Mouse (Mus musculus): ENCODE data around the gene Spint5. TPM values are rescaled to one million over a fixed set of nuclear protein-coding genes. Genes with fewer than 3 reads are reported as not detected.

Gene Spint5
- not detected in 2 replicates for polyA plus RNA-seq (2015; fragmentation: Nextera tagmentation; extraction: Ambion mirVana)

DNA sequence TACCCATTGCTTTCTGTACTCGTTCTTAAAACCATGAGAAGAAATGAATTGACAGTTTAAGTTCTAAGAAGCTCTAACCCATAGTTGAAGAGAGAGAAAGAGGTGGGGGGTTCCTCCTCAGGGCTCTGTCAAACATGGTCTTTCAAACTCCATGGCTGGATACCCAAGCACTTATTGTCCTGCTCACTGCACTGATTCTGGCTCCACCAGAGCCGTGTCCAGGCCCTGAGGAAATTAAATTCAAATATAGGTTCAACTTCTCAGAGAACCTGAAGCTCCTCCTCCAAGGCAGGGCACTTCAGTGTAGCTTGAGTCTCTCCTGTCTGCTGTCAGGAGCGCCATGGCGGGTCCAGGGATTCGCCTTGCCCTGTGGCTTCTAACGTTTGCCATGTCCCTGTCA is at the start of gene Spint5:
Spint5 (plus strand) TSS at position 301 of the 400 bp plus-strand sequence.
- H3K4me1 ChIP-seq = no peaks in the 10 kb centered on the region
- no peaks in the 10 kb centered on the region for H3K27me3 ChIP-seq
- no peak for ATAC-seq (ENCODE audit: insufficient number of reproducible peaks, low FRiP score, low TSS enrichment, low read depth)
- H3K36me3 ChIP-seq = no peaks in the 10 kb centered on the region
- WGBS = 74% methylated on average over 6 of the region's 6 CpGs
- no peak within 1 kb of the TSS for H3K9ac ChIP-seq
- no peak within 1 kb of the TSS for H3K4me2 ChIP-seq (replicated peaks)
- H3K9me3 ChIP-seq (replicated peaks) = no peaks in the 10 kb centered on the region
- no peak within 1 kb of the TSS for H3K27ac ChIP-seq (replicated peaks)
- no peak within 1 kb of the TSS for H3K4me3 ChIP-seq (replicated peaks)

DNA sequence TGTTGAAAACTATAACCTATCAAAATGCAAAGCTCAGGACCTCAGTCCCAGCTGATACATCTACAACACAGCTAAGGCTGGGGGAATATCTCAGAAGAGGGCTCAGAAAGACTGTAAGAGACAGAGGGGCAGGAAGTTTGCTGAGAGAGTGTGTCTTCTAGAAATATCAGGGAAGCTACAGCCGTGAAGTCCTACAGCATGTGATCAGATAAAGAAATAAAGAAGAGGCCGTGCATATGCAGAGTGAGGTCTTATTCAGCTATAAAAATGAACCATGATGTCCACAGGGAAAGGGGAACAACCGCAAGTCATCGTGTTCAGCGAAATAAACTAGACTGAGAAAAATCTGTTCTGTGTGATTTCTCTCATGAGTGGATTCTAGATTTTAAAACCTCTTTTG is 44.8 kb upstream of the Spint5 start:
- 82% methylated on average over 5 of the region's 5 CpGs for WGBS
- H3K4me2 ChIP-seq (replicated peaks) = no peak overlapping the region
- no peak overlapping the region for H3K4me3 ChIP-seq (replicated peaks)
- no peaks in the 10 kb centered on the region for H3K36me3 ChIP-seq
- no peaks in the 10 kb centered on the region for H3K9me3 ChIP-seq (replicated peaks)
- H3K27ac ChIP-seq (replicated peaks) = no peak overlapping the region
- H3K9ac ChIP-seq = no peak overlapping the region
- no peaks in the 10 kb centered on the region for H3K27me3 ChIP-seq
- no peaks in the 10 kb centered on the region for H3K4me1 ChIP-seq
- no peak for ATAC-seq (ENCODE audit: insufficient number of reproducible peaks, low FRiP score, low TSS enrichment, low read depth)

DNA sequence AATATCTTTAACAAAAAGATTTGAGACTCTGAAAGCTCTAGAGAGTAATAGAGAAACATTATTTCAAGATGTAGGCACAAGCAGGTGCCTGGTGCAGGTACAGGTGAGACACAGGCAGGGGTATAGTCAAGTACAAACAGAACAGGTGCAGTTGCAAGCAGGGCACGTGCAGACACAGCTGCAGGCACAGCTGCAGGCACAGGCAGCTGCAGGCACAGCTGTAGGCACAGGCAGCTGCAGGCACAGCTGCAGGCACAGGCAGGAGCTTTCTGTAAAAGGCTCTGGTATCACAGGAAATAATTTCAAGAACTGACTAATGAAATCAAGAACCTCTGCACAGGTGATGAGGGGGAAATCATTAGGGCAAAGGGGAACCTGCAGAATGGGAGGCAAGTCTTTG is 44.2 kb upstream of the Spint5 start:
- no peak overlapping the region for H3K9ac ChIP-seq
- H3K4me1 ChIP-seq = no peaks in the 10 kb centered on the region
- no peak overlapping the region for H3K4me2 ChIP-seq (replicated peaks)
- ATAC-seq (ENCODE audit: insufficient number of reproducible peaks, low FRiP score, low TSS enrichment, low read depth) = no peak
- no peak overlapping the region for H3K4me3 ChIP-seq (replicated peaks)
- no peaks in the 10 kb centered on the region for H3K9me3 ChIP-seq (replicated peaks)
- no peaks in the 10 kb centered on the region for H3K36me3 ChIP-seq
- 21% methylated on average over 1 of the region's 1 CpGs for WGBS
- H3K27me3 ChIP-seq = no peaks in the 10 kb centered on the region
- no peak overlapping the region for H3K27ac ChIP-seq (replicated peaks)

DNA sequence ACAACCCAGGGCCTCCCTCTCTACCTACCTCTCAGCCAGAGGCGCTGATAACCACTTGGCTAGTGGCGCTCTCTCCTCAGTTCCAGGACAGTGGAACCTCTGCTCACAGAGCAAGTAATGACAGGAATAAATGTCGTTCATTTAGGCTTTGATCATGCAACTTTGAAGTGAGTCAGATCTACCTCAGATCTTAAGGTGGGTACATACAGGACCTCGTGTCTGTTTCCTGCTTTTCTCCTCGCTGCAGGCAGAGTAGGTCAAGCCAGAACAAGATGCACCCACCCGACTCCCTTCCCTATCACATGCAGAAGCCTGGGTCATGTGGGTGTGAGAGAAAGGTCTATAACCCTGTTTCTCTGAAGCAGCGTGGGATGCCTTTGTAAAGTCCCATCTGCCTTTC is 41.1 kb upstream of the Spint5 start, which contains the start of gene Wfdc11:
Wfdc11 (minus strand) TSS at position 101 of the 400 bp plus-strand sequence.
- Histone ChIP-seq H3K4me2 (replicated peaks) (no peak within 1 kb of the TSS), H3K9ac (no peak within 1 kb of the TSS), H3K4me1 (peaks cover 3% of the 10 kb centered on the region; the same call in 1 of the 2 replicates), H3K27me3 (no peaks in the 10 kb centered on the region), H3K9me3 (replicated peaks) (no peaks in the 10 kb centered on the region), H3K36me3 (no peaks in the 10 kb centered on the region), H3K4me3 (replicated peaks) (no peak within 1 kb of the TSS), H3K27ac (replicated peaks) (no peak within 1 kb of the TSS)
- ATAC-seq (ENCODE audit: insufficient number of reproducible peaks, low FRiP score, low TSS enrichment, low read depth) = no peak
- 64% methylated on average over 7 of the region's 7 CpGs for WGBS

DNA sequence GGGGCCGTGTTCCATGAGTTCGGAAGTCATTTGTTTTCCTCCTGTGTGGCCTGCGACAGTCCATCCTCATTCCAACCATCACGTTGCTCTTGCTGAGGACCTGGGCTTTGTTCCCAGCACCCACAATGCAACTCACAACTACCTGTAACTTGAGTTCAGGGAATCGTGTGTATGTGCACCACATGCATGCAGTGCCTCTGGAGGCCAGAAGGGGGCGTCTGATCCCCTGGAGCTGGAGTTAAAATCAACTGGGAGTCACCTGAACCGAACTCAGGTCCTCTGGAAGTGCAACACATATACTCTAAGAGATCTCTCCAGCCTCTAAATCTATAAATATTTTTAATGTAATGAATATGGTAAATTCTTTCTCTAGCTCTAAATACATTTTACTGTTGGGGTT is 39.0 kb upstream of the Spint5 start:
- no peaks in the 10 kb centered on the region for H3K36me3 ChIP-seq
- H3K9me3 ChIP-seq (replicated peaks) = no peaks in the 10 kb centered on the region
- no peak for ATAC-seq (ENCODE audit: insufficient number of reproducible peaks, low FRiP score, low TSS enrichment, low read depth)
- H3K4me2 ChIP-seq (replicated peaks) = no peak overlapping the region
- no peaks in the 10 kb centered on the region for H3K27me3 ChIP-seq
- peaks cover 6% of the 10 kb centered on the region; the same call in 1 of the 2 replicates for H3K4me1 ChIP-seq
- WGBS = 71% methylated on average over 7 of the region's 7 CpGs
- H3K9ac ChIP-seq = no peak overlapping the region
- H3K4me3 ChIP-seq (replicated peaks) = no peak overlapping the region
- no peak overlapping the region for H3K27ac ChIP-seq (replicated peaks)

DNA sequence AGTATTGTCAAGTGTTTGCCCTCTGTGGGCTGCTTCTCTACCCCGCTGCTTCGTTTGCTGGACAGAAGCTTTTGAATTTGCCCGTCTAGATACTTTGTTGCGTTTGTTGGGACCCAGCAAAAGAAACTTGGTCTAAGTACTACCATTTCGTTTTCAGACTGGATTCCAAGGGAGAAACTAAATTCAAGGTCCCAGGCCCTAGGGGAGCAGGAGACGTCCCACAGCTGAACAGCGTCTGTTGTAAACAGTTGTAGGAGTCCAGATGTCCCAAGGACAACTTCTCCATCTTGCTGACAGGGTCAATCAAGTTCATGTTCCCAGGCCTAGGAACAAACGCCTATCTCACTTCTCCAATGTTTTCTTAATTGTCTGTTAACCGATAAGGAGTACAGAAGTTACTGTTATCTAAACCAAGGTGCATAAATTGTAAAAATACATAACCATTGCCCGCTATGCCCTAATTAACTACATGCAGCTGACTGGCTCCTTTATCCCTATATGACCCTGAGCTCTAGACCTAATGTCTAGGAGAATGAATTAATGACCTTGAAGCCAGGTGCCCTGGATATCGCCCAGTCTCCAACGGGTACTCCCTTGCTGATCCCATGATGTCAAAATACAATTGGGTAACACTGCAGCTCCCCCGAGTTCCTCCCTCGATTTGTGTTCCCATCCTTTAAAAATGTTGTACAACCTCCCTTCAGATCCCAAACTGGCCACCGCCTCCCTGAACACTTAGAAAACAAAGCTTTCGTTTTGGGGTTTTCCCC is 38.0 kb upstream of the Spint5 start:
- Histone ChIP-seq H3K9me3 (replicated peaks) (no peaks in the 10 kb centered on the region), H3K4me1 (peaks cover 6% of the 10 kb centered on the region; the same call in 1 of the 2 replicates), H3K4me2 (replicated peaks) (no peak overlapping the region), H3K27ac (replicated peaks) (no peak overlapping the region), H3K27me3 (no peaks in the 10 kb centered on the region), H3K9ac (no peak overlapping the region), H3K4me3 (replicated peaks) (no peak overlapping the region), H3K36me3 (no peaks in the 10 kb centered on the region)
- 80% methylated on average over 16 of the region's 16 CpGs for WGBS
- ATAC-seq (ENCODE audit: insufficient number of reproducible peaks, low FRiP score, low TSS enrichment, low read depth) = no peak

DNA sequence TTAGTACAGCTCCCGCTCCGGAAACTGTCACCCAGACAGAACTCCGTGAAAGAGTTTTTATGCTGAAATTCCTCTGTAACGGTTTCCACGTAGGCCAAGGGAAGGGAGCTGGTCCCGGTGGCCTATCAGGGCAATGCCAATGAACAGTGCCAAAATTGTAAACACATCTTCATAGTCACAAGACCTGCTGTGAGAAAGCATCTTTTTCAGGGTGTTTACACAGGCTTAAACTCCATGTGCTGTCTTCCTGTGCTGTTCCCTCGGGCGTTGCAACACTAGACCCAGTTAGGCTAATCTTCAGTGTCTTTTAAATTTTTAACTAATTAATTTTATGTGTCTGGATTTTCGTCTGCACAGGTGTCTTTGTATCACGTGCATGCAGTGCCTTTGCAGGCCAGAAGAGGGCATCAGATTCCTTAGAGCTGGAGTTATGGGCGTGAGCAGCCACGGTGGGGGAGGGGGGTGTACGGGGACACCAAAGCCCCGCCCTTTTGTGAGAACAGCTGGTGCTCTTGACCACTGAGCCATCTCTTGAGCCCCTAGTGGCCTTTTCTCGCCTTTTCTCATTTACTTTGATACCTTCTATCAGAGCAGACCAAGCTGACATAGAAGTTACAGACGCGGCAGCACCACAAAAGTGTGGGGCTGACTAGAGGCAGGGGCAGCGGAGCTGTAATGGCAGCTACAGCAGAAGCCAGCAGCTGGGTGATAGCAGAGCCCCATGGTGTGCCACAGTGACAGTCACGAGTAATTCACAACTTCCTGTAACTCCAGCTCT is 36.1 kb upstream of the Spint5 start:
- Histone ChIP-seq H3K27me3 (no peaks in the 10 kb centered on the region), H3K9ac (no peak overlapping the region), H3K9me3 (replicated peaks) (no peaks in the 10 kb centered on the region), H3K27ac (replicated peaks) (no peak overlapping the region), H3K4me2 (replicated peaks) (peak overlapping the region; percentile 44), H3K4me3 (replicated peaks) (peak overlapping the region; percentile 33), H3K36me3 (no peaks in the 10 kb centered on the region), H3K4me1 (peaks cover 6% of the 10 kb centered on the region; the same call in 1 of the 2 replicates)
- 19% methylated on average over 19 of the region's 19 CpGs for WGBS
- no peak for ATAC-seq (ENCODE audit: insufficient number of reproducible peaks, low FRiP score, low TSS enrichment, low read depth)

DNA sequence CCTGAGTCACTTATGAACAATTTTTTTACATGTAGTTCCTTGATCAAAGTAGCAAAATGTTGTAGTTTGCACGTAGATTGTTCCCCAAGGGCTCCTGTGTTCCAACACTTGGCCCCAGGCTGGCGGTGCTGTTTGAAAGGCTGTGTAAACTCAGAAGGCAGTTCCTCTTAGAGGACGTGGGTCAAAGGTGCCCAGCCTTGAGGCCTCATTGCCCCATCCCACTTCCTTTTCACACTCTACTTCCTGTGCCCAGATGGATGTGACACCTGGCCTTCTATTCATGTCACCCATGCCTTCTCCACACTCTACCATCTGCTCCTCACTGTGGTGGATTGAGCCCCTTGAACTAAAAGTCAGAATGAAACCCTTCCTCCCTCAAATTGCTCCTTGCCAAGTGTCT is 35.2 kb upstream of the Spint5 start:
- WGBS = 38% methylated on average over 3 of the region's 3 CpGs
- H3K27ac ChIP-seq (replicated peaks) = no peak overlapping the region
- H3K36me3 ChIP-seq = no peaks in the 10 kb centered on the region
- no peak overlapping the region for H3K4me3 ChIP-seq (replicated peaks)
- H3K9ac ChIP-seq = no peak overlapping the region
- no peaks in the 10 kb centered on the region for H3K27me3 ChIP-seq
- no peak for ATAC-seq (ENCODE audit: insufficient number of reproducible peaks, low FRiP score, low TSS enrichment, low read depth)
- H3K9me3 ChIP-seq (replicated peaks) = no peaks in the 10 kb centered on the region
- H3K4me1 ChIP-seq = peaks cover 6% of the 10 kb centered on the region; the same call in 1 of the 2 replicates
- no peak overlapping the region for H3K4me2 ChIP-seq (replicated peaks)

DNA sequence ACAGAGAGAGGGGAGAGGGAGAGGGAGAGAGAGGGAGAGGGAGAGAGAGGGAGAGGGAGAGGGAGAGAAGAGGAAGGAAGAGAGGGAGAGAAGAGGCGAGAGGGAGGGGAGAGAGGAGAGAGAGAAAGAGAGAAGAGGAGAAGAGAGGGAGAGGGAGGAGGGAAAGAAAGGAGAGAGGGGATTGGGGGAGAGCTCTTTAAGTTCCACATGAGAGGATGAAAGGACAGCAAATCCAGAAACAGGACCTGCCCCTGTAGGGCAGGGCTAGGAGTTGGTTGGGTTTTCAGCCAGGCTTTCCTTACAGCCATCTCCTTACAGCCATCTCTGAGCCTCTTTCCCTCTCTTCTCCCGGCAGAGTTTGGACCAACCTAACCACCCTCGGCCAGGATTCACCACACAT is 30.3 kb upstream of the Spint5 start, which contains the start of gene Wfdc13:
Wfdc13 (plus strand) TSS at position 301 of the 400 bp plus-strand sequence.
- Histone ChIP-seq H3K36me3 (no peaks in the 10 kb centered on the region), H3K27me3 (no peaks in the 10 kb centered on the region), H3K9ac (no peak within 1 kb of the TSS), H3K27ac (replicated peaks) (no peak within 1 kb of the TSS), H3K4me2 (replicated peaks) (no peak within 1 kb of the TSS), H3K9me3 (replicated peaks) (no peaks in the 10 kb centered on the region), H3K4me3 (replicated peaks) (no peak within 1 kb of the TSS), H3K4me1 (no peaks in the 10 kb centered on the region)
- WGBS = 76% methylated on average over 2 of the region's 3 CpGs
- ATAC-seq (ENCODE audit: insufficient number of reproducible peaks, low FRiP score, low TSS enrichment, low read depth) = no peak

DNA sequence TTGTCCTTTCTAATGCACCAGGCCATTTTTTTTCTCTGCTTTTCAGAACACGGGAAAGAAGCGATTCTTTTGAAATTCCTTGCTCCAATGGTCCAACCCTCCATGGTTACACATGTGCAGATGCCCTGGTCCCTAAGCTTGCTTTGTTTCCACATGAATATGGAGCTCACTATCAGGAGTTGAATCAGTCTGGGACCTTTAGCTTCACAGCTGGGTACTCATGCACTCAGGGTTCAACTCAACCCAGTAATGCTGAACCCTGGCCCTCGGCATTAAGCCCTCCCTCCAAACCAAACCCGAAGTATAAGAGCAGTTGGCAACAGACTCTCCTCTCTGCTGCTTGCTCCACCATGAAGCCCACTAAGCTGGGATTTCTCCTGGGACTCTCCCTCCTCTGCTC is 16.9 kb upstream of the Spint5 start, which contains the start of gene Spint4:
Spint4 (plus strand) TSS at position 301 of the 400 bp plus-strand sequence.
- ATAC-seq (ENCODE audit: insufficient number of reproducible peaks, low FRiP score, low TSS enrichment, low read depth) = no peak
- WGBS = 84% methylated on average over 4 of the region's 4 CpGs
- Histone ChIP-seq H3K4me3 (replicated peaks) (no peak within 1 kb of the TSS), H3K27ac (replicated peaks) (no peak within 1 kb of the TSS), H3K9ac (no peak within 1 kb of the TSS), H3K36me3 (no peaks in the 10 kb centered on the region), H3K4me2 (replicated peaks) (no peak within 1 kb of the TSS), H3K9me3 (replicated peaks) (no peaks in the 10 kb centered on the region), H3K27me3 (no peaks in the 10 kb centered on the region), H3K4me1 (no peaks in the 10 kb centered on the region)

DNA sequence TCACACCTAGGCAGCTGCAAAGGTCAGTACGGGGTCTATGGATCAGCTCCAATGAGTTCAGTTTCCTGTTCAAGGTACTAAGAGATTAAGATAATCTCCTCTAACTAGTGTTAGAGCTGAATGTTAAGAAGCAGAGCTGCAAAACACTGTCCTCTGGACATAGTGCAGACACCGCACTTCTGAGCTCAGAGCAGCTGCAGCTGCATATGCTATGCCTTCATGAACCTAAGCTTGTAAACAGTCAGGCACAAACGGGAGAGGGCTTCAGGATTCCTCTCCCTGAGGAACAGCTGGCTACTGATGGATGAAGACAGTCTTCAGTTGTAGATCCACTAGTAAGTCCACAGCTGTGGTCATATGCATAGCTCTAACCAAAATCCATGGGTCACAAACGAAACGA is 14.1 kb upstream of the Spint5 start:
- Histone ChIP-seq H3K4me2 (replicated peaks) (no peak overlapping the region), H3K36me3 (no peaks in the 10 kb centered on the region), H3K9me3 (replicated peaks) (no peaks in the 10 kb centered on the region), H3K9ac (no peak overlapping the region), H3K27me3 (no peaks in the 10 kb centered on the region), H3K4me1 (no peaks in the 10 kb centered on the region), H3K27ac (replicated peaks) (no peak overlapping the region), H3K4me3 (replicated peaks) (no peak overlapping the region)
- WGBS = 73% methylated on average over 5 of the region's 5 CpGs
- ATAC-seq (ENCODE audit: insufficient number of reproducible peaks, low FRiP score, low TSS enrichment, low read depth) = no peak
